Mouse (Mus musculus) spleen, adult 2 months (tissue): ENCODE measurements around the gene Timm10. TPM values are rescaled to one million over a fixed set of nuclear protein-coding genes. Genes with fewer than 3 reads are reported as not detected.

Experiments used
- DNase-seq, 2 experiments: peaks; one replicate each; pipeline versions ENCODE4 v3.0.0 to v3.0.0-alpha.2; 2012 to 2021; ENCODE audit warnings: low spot score in 2 of 2, low read depth in 1 of 2
- H3K27ac ChIP-seq: fragments of 200-500 bp; 2 replicates; pipeline ENCODE4 v1.5.1; 2012; ENCODE audit warnings: low read length, inconsistent platforms; ENCODE audit not compliant: insufficient read depth
- H3K27me3 ChIP-seq: fragments of 200-500 bp; 2 replicates; pipeline ENCODE4 v1.6.1; 2012; ENCODE audit warnings: mild to moderate bottlenecking, moderate library complexity, low read length, inconsistent platforms; ENCODE audit not compliant: control insufficient read depth, insufficient read depth
- H3K36me3 ChIP-seq: fragments of 200-500 bp; 2 replicates; pipeline ENCODE4 v1.6.1; 2012; ENCODE audit warnings: mild to moderate bottlenecking, low read length, inconsistent platforms; ENCODE audit not compliant: control insufficient read depth, insufficient read depth
- H3K4me1 ChIP-seq: fragments of 200-500 bp; 2 replicates; pipeline ENCODE4 v1.6.1; 2011; ENCODE audit warnings: inconsistent platforms; ENCODE audit not compliant: control insufficient read depth, insufficient read depth, insufficient read length
- H3K4me3 ChIP-seq: fragments of 200-500 bp; 2 replicates; pipeline ENCODE4 v1.5.1; 2011; ENCODE audit warnings: mild to moderate bottlenecking, inconsistent platforms; ENCODE audit not compliant: insufficient read depth, insufficient read length; ENCODE audit errors: extremely low read depth
- CTCF ChIP-seq: fragments of 200-500 bp; IDR thresholded peaks from 2 replicates; pipeline ENCODE4 v1.5.1; 2011; ENCODE audit warnings: mild to moderate bottlenecking, inconsistent platforms; ENCODE audit not compliant: insufficient read depth, insufficient read length, insufficient replicate concordance; ENCODE audit errors: extremely low read depth
- POLR2A ChIP-seq: fragments of 200-500 bp; IDR thresholded peaks from 2 replicates; pipeline ENCODE4 v1.6.1; 2011; ENCODE audit warnings: low read depth, low read length, inconsistent platforms
- WGBS: fragments of 180-500 bp; shearing (Covaris S2); methylation state at CpG from one replicate; pipeline ENCODE4 v1.1.7; 2018; 5-methylcytosine and 5-hydroxymethylcytosine counted together
- polyA plus RNA-seq: library from polyadenylated mRNA; depleted of rRNA; stranded (reverse); fragments of >200 nt; gene quantifications from 2 replicates; pipeline ENCODE4 v1.2.3, GENCODE M21; 2012

Gene Timm10
- polyA plus RNA-seq, 1 experiment = 19.0 TPM

- H3K36me3 ChIP-seq = no peaks in the 10 kb centered on the region
- no peak for DNase-seq
- no peaks in the 10 kb centered on the region for H3K4me1 ChIP-seq
- no peak overlapping the region for H3K27ac ChIP-seq
- no peak for TF ChIP-seq CTCF
- no peak for TF ChIP-seq POLR2A
- WGBS = 87% methylated on average over 22 of the region's 23 CpGs
- no peak overlapping the region for H3K4me3 ChIP-seq
- no peaks in the 10 kb centered on the region for H3K27me3 ChIP-seq
Observed at GRCm38 (mm10) chr2:84851130-84852040, 24.6 kb downstream of the Timm10 start.

DNA sequence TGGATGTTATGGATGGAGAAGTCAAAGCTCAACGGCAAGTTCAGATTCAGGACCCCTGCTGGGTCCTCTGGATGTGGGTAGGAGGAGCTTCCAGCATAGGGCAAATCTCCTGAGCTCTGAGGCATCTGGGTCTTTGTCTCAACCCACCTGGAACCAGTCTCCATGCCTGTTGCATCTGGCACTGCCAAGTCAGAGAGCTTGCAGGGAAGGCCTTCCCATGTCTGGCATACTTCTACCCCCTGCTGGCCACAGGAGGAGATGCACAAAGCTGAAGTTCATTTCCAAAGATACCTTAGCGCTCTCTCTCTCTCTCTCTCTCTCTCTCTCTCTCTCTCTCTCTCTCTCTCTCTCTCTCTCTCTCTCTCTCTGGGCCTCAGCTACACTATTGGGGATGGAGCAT lies 28.9 kb downstream of the Timm10 start:
- Histone ChIP-seq H3K36me3 (no peaks in the 10 kb centered on the region), H3K27ac (no peak overlapping the region), H3K4me1 (no peaks in the 10 kb centered on the region), H3K27me3 (no peaks in the 10 kb centered on the region), H3K4me3 (no peak overlapping the region)
- WGBS = 68% methylated on average over 2 of the region's 2 CpGs
- DNase-seq = peak in 1 of 2 experiments; percentile 45
- TF ChIP-seq CTCF = peak; percentile 74; the same call in 1 of the 2 replicates
- TF ChIP-seq POLR2A = no peak

DNA sequence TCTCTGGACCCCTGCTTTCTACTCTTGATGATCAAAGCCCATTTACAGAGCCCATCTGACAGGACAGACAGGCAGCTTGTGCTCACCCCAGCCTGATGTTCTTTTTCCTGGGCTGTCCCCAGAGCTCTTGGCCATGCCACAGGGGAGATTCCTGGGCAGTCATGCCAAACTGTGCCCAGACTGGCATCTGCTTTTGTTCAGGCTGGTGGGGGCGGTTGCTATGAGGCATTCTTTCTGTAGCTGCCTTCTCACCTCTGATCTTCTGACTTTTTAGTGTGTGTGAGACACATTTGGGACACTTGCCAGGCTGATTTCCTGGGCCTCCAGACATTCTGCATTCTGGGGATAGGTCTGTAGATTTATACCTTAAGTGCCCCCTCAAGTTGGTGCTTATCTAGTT lies 31.8 kb downstream of the Timm10 start:
- Histone ChIP-seq H3K27ac (no peak overlapping the region), H3K4me1 (no peaks in the 10 kb centered on the region), H3K4me3 (no peak overlapping the region), H3K27me3 (no peaks in the 10 kb centered on the region), H3K36me3 (no peaks in the 10 kb centered on the region)
- TF ChIP-seq CTCF = no peak
- TF ChIP-seq POLR2A = no peak
- no peak for DNase-seq
- 88% methylated on average over 1 of the region's 1 CpGs for WGBS

GRCm38 (mm10) chr2:84859991-84860780 lies 33.4 kb downstream of the Timm10 start:
- no peak for DNase-seq
- Histone ChIP-seq H3K36me3 (no peaks in the 10 kb centered on the region), H3K27ac (no peak overlapping the region), H3K4me1 (no peaks in the 10 kb centered on the region), H3K27me3 (no peaks in the 10 kb centered on the region), H3K4me3 (no peak overlapping the region)
- 91% methylated on average over 7 of the region's 7 CpGs for WGBS
- TF ChIP-seq CTCF (no peak), POLR2A (no peak)

DNA sequence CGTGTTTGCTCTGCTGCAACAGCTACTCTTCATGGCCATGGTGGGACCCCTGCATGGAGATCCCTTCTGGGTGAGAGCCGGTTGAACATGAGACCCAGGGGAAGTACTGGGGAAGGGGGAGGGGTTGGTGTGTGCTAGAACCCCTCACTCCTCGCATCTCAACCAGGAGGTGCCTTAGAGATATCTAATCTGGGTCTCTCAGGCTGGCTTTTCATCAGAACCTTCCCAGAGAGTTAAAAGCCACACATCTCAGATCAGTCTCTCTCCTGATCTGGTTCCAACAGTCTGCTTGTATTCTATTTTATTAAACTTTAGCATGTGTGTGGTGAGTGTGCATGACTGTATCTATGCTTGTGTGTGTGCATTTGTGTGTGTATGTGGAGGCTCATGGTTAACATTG lies 34.6 kb downstream of the Timm10 start:
- no peak for DNase-seq
- WGBS = 91% methylated on average over 3 of the region's 3 CpGs
- TF ChIP-seq POLR2A (no peak), CTCF (no peak)
- H3K4me3 ChIP-seq = no peak overlapping the region
- no peaks in the 10 kb centered on the region for H3K36me3 ChIP-seq
- H3K4me1 ChIP-seq = no peaks in the 10 kb centered on the region
- H3K27ac ChIP-seq = no peak overlapping the region
- H3K27me3 ChIP-seq = peaks cover 7% of the 10 kb centered on the region; the same call in 1 of the 2 replicates

DNA sequence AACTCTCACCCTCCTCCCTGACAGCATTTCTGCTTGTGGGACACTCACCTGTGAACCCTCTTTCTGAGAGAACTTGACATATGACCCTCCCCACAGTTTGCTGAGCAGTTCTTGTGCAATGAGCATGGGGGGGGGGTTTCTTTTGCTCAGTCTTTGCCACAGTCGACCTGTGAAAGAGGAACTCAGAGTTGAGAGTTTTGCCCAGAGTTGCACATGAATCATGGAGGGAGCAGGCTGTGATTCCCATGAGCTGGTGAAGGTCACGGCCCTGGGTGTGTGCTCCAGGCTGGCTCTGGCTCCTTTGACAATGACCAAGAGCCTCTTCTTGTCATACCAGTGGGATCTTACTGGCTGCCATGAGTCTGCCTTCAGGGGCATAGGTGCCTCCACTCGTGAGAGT lies 35.4 kb downstream of the Timm10 start:
- H3K27me3 ChIP-seq = peaks cover 8% of the 10 kb centered on the region; the same call in 1 of the 2 replicates
- 69% methylated on average over 3 of the region's 3 CpGs for WGBS
- no peak for DNase-seq
- no peak overlapping the region for H3K4me3 ChIP-seq
- no peaks in the 10 kb centered on the region for H3K4me1 ChIP-seq
- no peak for TF ChIP-seq CTCF
- TF ChIP-seq POLR2A = no peak
- no peaks in the 10 kb centered on the region for H3K36me3 ChIP-seq
- no peak overlapping the region for H3K27ac ChIP-seq
